In genomic region chr10:13200862-13201261, GRCm38 (mm10) we compare ENCODE assay signal across 1 mouse cellular context.
TF ChIP-seq lines count a peak whose summit lies in the region.

No protein-coding gene starts in this region.

TF ChIP-seq in MEL, 35 proteins besides CTCF, POLR2A, EP300 and RAD21:
- no peak for TF ChIP-seq CHD1 (IDR thresholded peaks at IDR 0.05; ENCODE audit: low read depth, low read length)
- TF ChIP-seq ZC3H11A (IDR thresholded peaks at IDR 0.05; ENCODE audit: low read depth, low read length): no peak
